Mouse (Mus musculus): ENCODE data around the gene Frmd4a.

GRCm38 (mm10) chr2:4551438-4551837, 533.9 kb downstream of the Frmd4a start:
- TF ChIP-seq POLR2A (IDR thresholded peaks at IDR 0.05; ENCODE audit: low read depth, low read length), result no peak
- TF ChIP-seq CTCF (IDR thresholded peaks at IDR 0.05; ENCODE audit: extremely low read depth, insufficient read depth, insufficient read length, insufficient replicate concordance), result no peak

All from spleen, adult 2 months (tissue).